Mouse (Mus musculus) lung, adult 10 weeks (tissue): Measurements from ENCODE around the gene Tpmt. TPM values are rescaled to one million over a fixed set of nuclear protein-coding genes. Genes with fewer than 3 reads are reported as not detected.

Source experiments
- polyA plus RNA-seq: library from polyadenylated mRNA; stranded (reverse); fragments of 350-450 nt; fragmentation: Illumina TruSeq; extraction: RNeasy Lipid Tissue Mini Kit (QIAGEN cat#74804); gene quantifications from one replicate; pipeline ENCODE4 v1.2.3, GENCODE M21; 2014; ENCODE audit warnings: low read depth, low replicate concordance; ENCODE audit not compliant: insufficient read depth

Tpmt gene
- 3.4 TPM for polyA plus RNA-seq

DNA sequence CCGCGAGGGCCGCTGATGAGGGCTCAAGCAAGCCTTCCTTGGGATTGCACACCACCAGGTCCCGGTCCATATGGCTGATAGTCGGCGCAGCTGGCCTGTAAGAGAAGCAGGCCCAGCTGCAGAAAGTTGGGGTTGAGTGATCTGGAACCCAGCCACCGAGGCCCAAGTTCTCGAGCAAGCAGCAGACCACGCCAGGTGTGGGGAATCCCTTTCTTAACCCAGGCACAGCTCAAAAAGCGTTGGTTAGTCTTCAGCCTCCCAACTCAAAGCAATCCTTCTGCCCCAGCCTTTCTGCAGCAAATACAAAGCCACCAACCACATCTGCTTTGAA, at the start of gene Tpmt:
Gene Tpmt (minus strand): TSS at position 121 of the 331 bp plus-strand sequence.

DNA sequence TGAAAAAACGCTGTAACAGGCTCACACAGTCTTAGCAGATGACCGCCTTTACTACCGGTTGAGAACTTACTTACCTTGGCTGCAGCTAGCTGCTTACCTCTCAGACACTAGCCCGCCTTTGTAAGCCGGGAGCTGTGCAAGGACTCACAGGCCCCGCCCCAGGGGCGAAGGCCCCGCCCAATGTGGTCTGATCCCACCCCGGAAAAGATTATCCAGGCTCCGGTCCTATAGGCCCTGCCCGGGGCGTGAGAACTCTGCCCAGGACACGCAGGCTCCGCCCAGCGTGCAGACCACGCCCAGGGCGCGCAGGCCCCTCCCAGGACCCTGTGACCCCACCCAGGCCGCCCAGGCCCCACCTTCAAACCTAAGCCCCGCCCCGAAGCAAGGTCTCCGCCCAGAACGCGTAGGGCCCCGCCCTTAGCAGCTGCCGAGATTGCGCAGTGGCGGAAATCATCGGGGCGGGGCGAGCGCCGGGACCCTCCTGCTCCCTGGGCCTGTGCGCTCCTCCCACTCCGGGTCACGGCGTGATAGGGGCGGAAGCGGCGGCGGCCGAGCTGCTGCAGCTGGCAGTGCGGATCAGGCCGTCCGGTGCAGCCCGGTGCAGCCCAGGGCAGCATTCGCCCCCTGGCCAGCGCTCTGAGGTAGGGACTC, 1.4 kb downstream of the Tpmt start, which contains the start of gene Kdm1b:
Gene Kdm1b (plus strand): TSS at position 470 of the 651 bp plus-strand sequence.

DNA sequence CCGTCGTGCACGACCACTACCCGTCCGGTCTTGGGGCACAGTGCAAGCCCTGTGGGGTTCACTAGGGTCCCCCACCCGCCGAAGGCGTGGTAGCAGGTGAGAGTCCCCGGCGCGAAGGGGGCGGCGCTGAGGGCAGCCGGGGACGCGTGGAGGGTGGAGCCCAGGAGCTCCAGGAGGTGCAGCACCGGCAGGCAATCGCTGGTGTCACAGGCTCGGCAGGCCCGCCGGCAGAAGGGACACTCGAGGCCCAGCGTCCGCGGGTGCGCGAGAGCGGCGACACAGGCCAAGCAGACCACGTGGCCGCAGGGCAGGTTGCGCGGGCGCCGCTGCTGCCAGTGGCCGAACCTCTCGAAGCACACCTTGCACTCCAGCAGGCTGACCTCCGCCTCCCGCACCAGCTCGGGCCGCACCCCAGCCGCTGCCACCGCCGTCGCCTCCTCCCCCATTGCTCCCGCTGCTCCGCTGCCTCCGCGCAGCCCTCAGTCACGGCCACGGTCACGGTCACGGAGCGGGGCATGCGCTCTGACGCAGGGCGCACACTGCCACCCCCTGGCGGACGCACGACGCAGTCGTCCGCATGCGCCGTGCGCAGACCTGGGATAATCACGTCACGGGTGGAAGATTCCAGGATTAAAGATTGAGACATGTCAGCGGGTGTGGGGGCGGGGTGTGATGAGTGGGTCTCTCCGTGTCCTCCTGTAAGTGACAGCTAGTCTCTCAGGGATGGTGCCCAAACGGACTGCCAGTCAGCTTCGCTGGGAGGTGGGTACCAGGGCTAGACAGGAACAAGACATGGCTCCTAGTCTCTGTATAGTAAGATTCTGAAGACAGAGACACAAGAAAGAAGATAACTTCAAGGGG, 30.0 kb downstream of the Tpmt start, which contains the start of gene Nhlrc1:
Gene Nhlrc1 (minus strand): TSS at position 517 of the 861 bp plus-strand sequence.

Other genes with a start within 250 kb of the Tpmt start
- gene Kif13a, start 114.9 kb downstream of the Tpmt start, polyA plus RNA-seq, result 21.9 TPM
- 3.8 TPM for gene Nhlrc1, start 29.9 kb downstream of the Tpmt start, polyA plus RNA-seq
- 7.3 TPM for gene Kdm1b, start 1.2 kb downstream of the Tpmt start, polyA plus RNA-seq
- gene Dek, start 61.5 kb upstream of the Tpmt start, polyA plus RNA-seq, result 52.8 TPM
- gene Rnf144b, start 77.9 kb upstream of the Tpmt start, polyA plus RNA-seq, result 10.1 TPM